Mouse (Mus musculus) bone marrow, adult 2 months (tissue): Measurements from ENCODE around the gene Urod.

Source experiments
- CTCF ChIP-seq: fragments of 200-500 bp; IDR thresholded peaks from 2 replicates; pipeline ENCODE4 v1.5.1; 2011; ENCODE audit warnings: low read length, control low read depth; ENCODE audit not compliant: control insufficient read depth, insufficient read depth
- POLR2A ChIP-seq: fragments of 200-500 bp; IDR thresholded peaks from 2 replicates; pipeline ENCODE4 v1.6.1; 2011; ENCODE audit warnings: low read depth, mild to moderate bottlenecking, control low read depth, low read length, borderline replicate concordance; ENCODE audit not compliant: control insufficient read depth

DNA sequence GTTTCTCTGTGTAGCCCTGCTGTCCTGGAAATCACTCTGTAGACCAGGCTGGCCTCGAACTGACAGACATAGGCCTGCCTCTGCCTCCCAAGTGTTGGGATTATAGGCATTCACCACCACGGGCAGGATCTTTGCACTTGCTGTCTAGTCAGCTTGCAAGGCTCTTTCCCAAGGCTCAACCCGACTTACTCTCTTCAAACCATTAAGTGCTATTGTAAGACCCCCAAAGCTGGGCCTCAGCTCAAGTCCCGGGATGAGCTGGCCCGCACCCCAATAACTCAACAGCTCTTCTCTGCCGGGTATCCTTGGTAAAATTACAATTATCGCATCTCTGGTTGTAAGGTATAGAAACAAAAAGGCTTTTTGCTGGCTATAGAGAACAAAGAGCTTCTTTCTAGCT is 24.1 kb upstream of the Urod start:
- no peak for TF ChIP-seq CTCF
- no peak for TF ChIP-seq POLR2A
